8 mouse cellular contexts compared by ENCODE assay signal in the genomic region with DNA sequence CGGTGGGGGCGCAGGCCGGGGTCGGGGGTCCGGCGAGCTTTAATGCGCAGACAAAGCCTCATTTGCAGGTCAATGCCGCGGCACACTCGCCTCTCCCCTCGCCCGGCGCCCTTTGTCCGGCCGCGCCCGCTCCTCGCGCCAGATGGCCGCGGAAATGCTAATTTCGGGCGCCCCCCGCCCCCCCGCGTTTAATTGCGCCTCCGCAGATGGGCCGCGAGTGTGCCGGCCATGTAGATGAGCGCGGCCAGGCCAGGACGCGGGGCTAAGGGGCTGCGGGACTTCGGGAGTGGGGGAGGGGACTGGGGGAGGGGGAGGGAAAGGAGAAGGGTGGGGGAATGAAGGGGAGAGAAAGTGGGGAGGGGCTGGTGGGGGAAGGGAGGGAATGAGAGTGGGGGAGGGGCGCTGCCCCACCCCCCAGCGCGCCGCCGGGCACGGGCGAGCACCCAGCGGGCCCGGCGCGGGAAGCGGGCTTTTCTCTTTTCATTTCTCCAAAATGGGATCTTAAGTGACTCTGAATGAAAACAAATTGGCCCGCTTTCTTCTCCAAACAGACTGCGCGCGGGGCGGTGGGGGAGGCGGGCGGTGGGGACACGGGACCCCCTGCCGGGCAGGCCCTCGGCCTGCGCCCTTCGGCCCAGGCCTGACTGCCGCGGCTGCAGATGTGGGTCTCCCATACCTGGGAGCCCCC. TPM values are rescaled to one million over a fixed set of nuclear protein-coding genes. Genes with fewer than 3 reads are reported as not detected.
DNase-seq lines count a peak whose midpoint lies in the region; ATAC-seq and TF ChIP-seq lines count a peak whose summit lies in the region.

No protein-coding gene starts in this region.

- ATAC-seq in lung, embryonic 15.5 days (ENCODE audit: borderline replicate concordance, extremely low read depth, low FRiP score, low TSS enrichment) = peak; percentile 44; the same call in 1 of the 2 replicates
- ATAC-seq in forebrain, embryonic 11.5 days (replicated peaks; ENCODE audit: low FRiP score) = peak; percentile 84
- ATAC-seq in kidney, postnatal 0 days (replicated peaks; ENCODE audit: low FRiP score, low read depth) = peak; percentile 38; the same call in 1 of the 2 replicates
- ATAC-seq in CD4-positive, CD25-positive, alpha-beta regulatory T cell, adult 4 months = no peak

- H3K9ac ChIP-seq in lung, embryonic 15.5 days = peak overlapping the region; percentile 58
- peak overlapping the region; percentile 70 for H3K9ac ChIP-seq in forebrain, embryonic 11.5 days (ENCODE audit: low read length)
- peak overlapping the region; percentile 73 for H3K9ac ChIP-seq in kidney, postnatal 0 days (ENCODE audit: low read depth, low read length)

- H3K4me3 ChIP-seq in lung, embryonic 15.5 days = peak overlapping the region; percentile 50
- H3K4me3 ChIP-seq in forebrain, embryonic 11.5 days (ENCODE audit: low read depth, low read length) = peak overlapping the region; percentile 35
- H3K4me3 ChIP-seq in kidney, postnatal 0 days (replicated peaks; ENCODE audit: low read depth, low read length) = peak overlapping the region; percentile 41

- no peak overlapping the region for H3K27ac ChIP-seq in lung, embryonic 15.5 days
- H3K27ac ChIP-seq in forebrain, embryonic 11.5 days (ENCODE audit: low read depth, low read length) = peak overlapping the region; percentile 37; the same call in 1 of the 2 replicates
- H3K27ac ChIP-seq in kidney, postnatal 0 days = no peak overlapping the region

- peak overlapping the region; percentile 95 for H3K4me2 ChIP-seq in lung, embryonic 15.5 days
- peak overlapping the region; percentile 83 for H3K4me2 ChIP-seq in forebrain, embryonic 11.5 days (ENCODE audit: low read depth, low read length, severe bottlenecking)
- H3K4me2 ChIP-seq in kidney, postnatal 0 days (ENCODE audit: low read length) = peak overlapping the region; percentile 92

- H3K4me1 ChIP-seq in lung, embryonic 15.5 days = peaks cover 16% of the 10 kb centered on the region
- peaks cover 11% of the 10 kb centered on the region for H3K4me1 ChIP-seq in forebrain, embryonic 11.5 days (replicated peaks; ENCODE audit: control insufficient read depth, insufficient read depth, low read length)
- peaks cover 5% of the 10 kb centered on the region; the same call in 1 of the 2 replicates for H3K4me1 ChIP-seq in kidney, postnatal 0 days (replicated peaks; ENCODE audit: insufficient read depth, low read length)

- 1% methylated on average over 59 of the region's 63 CpGs for WGBS in lung, embryonic 15.5 days
- WGBS in forebrain, embryonic 11.5 days = under 1% methylated on average over 55 of the region's 63 CpGs
- 2% methylated on average over 61 of the region's 63 CpGs for WGBS in kidney, postnatal 0 days

- no peak for DNase-seq in lung, postnatal 36 days
- peak; percentile 84 for DNase-seq in forebrain, embryonic 11.5 days (ENCODE audit: low spot score)
- no peak for DNase-seq in kidney, postnatal 0 days (ENCODE audit: low spot score)
- DNase-seq in neural tube, embryonic 10.5 days (ENCODE audit: extremely low spot score, low spot score) = peak; percentile 86
- no peak for DNase-seq in left cerebral cortex, adult 8-10 months (ENCODE audit: low spot score in 2 of 2)
- DNase-seq in cerebellum, adult 9-10 months = no peak

- peaks cover 24% of the 10 kb centered on the region; the same call in 1 of the 2 replicates for H3K27me3 ChIP-seq in lung, embryonic 15.5 days
- peaks cover 56% of the 10 kb centered on the region for H3K27me3 ChIP-seq in forebrain, embryonic 11.5 days (ENCODE audit: control insufficient read depth, insufficient read depth, low read length)
- H3K27me3 ChIP-seq in kidney, postnatal 0 days (ENCODE audit: insufficient read depth, low read length) = no peaks in the 10 kb centered on the region

- no peaks in the 10 kb centered on the region for H3K9me3 ChIP-seq in lung, embryonic 15.5 days
- no peaks in the 10 kb centered on the region for H3K9me3 ChIP-seq in forebrain, embryonic 11.5 days (ENCODE audit: control insufficient read depth, low read length)
- H3K9me3 ChIP-seq in kidney, postnatal 0 days (replicated peaks; ENCODE audit: low read length) = no peaks in the 10 kb centered on the region

- no peak for TF ChIP-seq CTCF in kidney, postnatal 0 days (IDR thresholded peaks at IDR 0.05; ENCODE audit: low read depth)

- no peaks in the 10 kb centered on the region for H3K36me3 ChIP-seq in lung, embryonic 15.5 days
- no peaks in the 10 kb centered on the region for H3K36me3 ChIP-seq in forebrain, embryonic 11.5 days (ENCODE audit: control insufficient read depth, insufficient read depth, low read length)
- H3K36me3 ChIP-seq in kidney, postnatal 0 days (ENCODE audit: insufficient read depth, low read length) = no peaks in the 10 kb centered on the region

RNA-seq across cellular contexts. Expression of gene Cdkn1c, which starts 22.8 kb away (rescaled TPM):
- polyA plus RNA-seq in lung, embryonic 15.5 days (2015; fragmentation: Nextera tagmentation; extraction: Ambion mirVana) = 553 and 555 TPM in 2 replicates
- 372 and 435 TPM in 2 replicates for polyA plus RNA-seq in forebrain, embryonic 11.5 days (2014; fragmentation: Nextera tagmentation; extraction: Ambion mirVana)
- 498 and 594 TPM in 2 replicates for polyA plus RNA-seq in kidney, postnatal 0 days (2015; fragmentation: Nextera tagmentation; extraction: Ambion mirVana)
- 1 to 10 TPM in 1 of 2 experiments, under 1 TPM in 1; 0.87 to 1.3 TPM for polyA plus RNA-seq in CD4-positive, CD25-positive, alpha-beta regulatory T cell, adult 4 months (2017; shearing (Covaris generic))
- total RNA-seq in left cerebral cortex, adult 8-10 months (2022) = 10 to 100 TPM; 16.4 to 17.3 (median 16.9) TPM

RNA-seq across cellular contexts. Expression of gene Slc22a18, which starts 35.5 kb away (rescaled TPM):
- polyA plus RNA-seq in lung, embryonic 15.5 days (2015; fragmentation: Nextera tagmentation; extraction: Ambion mirVana) = 1.9 and 2.4 TPM in 2 replicates
- polyA plus RNA-seq in forebrain, embryonic 11.5 days (2014; fragmentation: Nextera tagmentation; extraction: Ambion mirVana) = 0.20 and 0.29 TPM in 2 replicates
- polyA plus RNA-seq in kidney, postnatal 0 days (2015; fragmentation: Nextera tagmentation; extraction: Ambion mirVana) = 22.1 and 22.7 TPM in 2 replicates
- polyA plus RNA-seq in CD4-positive, CD25-positive, alpha-beta regulatory T cell, adult 4 months (2017; shearing (Covaris generic)) = not detected
- total RNA-seq in left cerebral cortex, adult 8-10 months (2022) = 1 to 10 TPM in 3 of 4 experiments, under 1 TPM in 1; 0.78 to 1.8 (median 1.2) TPM

Comparison
In these comparisons a context has a peak if more than half of its experiments do, and no peak if none do; other contexts are left out.
1. DNase-seq: peak in forebrain, embryonic 11.5 days (single experiment) and neural tube, embryonic 10.5 days (single experiment); none in lung, postnatal 36 days (single experiment), kidney, postnatal 0 days (single experiment), left cerebral cortex, adult 8-10 months (0 of 2) and cerebellum, adult 9-10 months (single experiment).
2. RNA of gene Cdkn1c, which starts 22.8 kb away (polyA plus RNA-seq): 498 to 594 TPM in kidney, postnatal 0 days, 553 to 555 TPM in lung, embryonic 15.5 days and 372 to 435 TPM in forebrain, embryonic 11.5 days; 0.87 to 1.3 TPM in CD4-positive, CD25-positive, alpha-beta regulatory T cell, adult 4 months; every median in the first group is over 100 times any median in the second.
3. Peak in every context shown above with its lines, with median percentiles within 50 percentile points of each other: H3K4me2 ChIP-seq, H3K4me3 ChIP-seq and H3K9ac ChIP-seq.